Mouse (Mus musculus): ENCODE measurements around the gene Gpnmb.

The Gpnmb gene

GRCm38 (mm10) chr6:49096421-49096820 lies 60.1 kb downstream of the Gpnmb start:
- DNase-seq (ENCODE audit: extremely low spot score, low spot score): no peak

DNA sequence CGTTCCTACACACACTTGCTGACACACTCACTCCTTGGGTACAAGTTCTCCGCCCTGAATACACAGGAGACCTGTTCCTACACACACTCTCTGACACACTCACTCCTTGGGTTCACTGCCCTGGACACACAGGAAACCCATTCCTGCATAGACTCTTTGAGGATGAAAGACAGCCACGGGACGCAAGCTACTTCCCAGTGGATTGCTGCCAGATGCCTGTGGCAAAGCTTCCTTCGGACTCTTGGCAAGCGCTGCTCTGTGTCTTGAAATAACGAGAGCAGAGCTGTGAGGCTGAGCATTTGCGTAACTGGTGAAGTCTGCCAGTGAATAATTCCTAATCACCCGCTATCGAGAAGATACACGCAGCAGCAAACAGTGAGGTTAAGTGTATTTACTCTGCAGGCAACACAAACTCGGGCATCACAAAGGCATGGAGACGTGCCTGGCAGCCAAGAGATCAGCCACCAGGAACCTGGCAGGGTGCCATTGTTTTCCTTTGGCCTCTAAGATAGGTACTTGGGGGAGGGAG lies 60.7 kb downstream of the Gpnmb start:
- DNase-seq (ENCODE audit: extremely low spot score, low spot score): no peak

GRCm38 (mm10) chr6:49097596-49098110 lies 61.3 kb downstream of the Gpnmb start:
- DNase-seq (ENCODE audit: extremely low spot score, low spot score): no peak

GRCm38 (mm10) chr6:49099086-49099485 lies 62.7 kb downstream of the Gpnmb start:
- DNase-seq (ENCODE audit: extremely low spot score, low spot score): no peak

DNA sequence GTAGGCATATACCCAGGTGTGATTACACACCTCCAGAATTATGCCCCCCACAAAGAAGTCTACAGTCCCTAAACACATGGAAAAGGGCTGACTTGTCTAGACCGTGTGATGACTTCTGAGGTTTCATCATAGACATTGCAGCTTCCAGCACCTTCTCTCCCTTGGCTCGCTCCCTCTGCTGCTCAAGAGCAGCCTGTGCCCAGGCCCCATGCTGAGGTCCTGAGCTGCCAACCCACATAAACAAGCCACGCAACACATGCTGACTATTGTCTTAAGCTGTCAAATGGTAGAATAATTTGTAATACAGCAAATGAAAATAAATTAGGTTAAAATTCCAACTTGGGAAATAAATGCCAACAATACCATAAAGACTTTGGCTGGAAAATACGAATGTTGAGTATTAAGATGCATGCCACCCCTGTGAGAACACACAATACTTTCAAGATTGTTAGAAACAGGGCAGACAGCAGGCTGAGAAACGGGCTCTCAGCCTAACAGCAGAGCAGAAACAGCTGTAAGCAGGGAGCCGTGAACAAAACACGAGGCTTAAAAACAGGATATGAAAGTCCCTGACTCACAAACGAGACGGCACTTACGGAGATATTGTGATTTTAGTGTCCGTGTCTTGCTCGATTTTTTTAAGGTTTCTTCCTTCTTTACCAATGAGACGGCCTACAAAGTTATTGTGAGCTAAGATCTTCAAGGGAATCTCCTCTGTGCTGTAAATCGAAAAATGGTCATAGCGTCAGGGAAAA lies 70.6 kb downstream of the Gpnmb start:
- no peak for DNase-seq (ENCODE audit: extremely low spot score, low spot score)

- DNase-seq (ENCODE audit: extremely low spot score, low spot score): no peak
Observed at GRCm38 (mm10) chr6:49109196-49109595, 72.8 kb downstream of the Gpnmb start.

- DNase-seq (ENCODE audit: extremely low spot score, low spot score): no peak
Observed at GRCm38 (mm10) chr6:49113895-49114294, 77.5 kb downstream of the Gpnmb start.

DNA sequence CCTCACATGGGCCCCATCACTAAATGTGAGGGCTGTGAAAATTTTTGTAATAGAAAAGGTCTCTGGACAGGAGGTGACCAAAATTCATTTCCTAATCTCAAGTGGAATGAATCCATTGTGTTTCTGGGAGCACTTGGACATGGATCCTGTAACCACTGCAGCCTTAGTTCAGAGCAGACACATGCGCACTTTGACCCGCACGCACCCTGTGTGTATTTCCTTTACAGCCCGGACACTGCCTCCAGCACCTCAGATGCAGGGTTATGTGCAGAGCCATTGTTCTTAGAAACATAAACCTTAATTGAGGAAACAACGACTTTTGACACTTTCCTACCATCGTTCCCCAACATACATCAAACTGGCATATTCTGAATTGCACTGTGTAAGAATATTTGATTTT lies 78.1 kb downstream of the Gpnmb start:
- no peak for DNase-seq (ENCODE audit: extremely low spot score, low spot score)

- no peak for DNase-seq (ENCODE audit: extremely low spot score, low spot score)
Observed at GRCm38 (mm10) chr6:49115550-49115949, 79.2 kb downstream of the Gpnmb start.

DNA sequence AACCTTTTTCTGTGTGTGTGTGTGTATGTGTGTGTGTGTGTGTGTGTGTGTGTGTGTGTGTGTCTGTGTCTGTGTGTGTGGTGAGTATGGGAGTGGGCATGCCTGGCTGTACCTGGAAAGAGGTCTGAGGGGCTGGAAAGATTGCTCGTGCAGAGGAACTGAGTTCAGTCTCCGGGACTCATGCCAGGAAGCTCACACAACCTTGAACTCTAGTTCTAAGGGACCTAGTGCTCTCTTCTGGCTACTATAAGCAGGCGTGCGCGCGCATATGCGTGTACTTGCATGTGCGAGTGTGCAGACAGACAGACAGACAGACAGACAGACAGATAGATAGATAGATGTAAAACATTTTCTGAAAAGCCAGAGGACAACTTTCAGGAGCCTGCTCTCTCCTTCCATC lies 79.9 kb downstream of the Gpnmb start:
- no peak for DNase-seq (ENCODE audit: extremely low spot score, low spot score)

DNA sequence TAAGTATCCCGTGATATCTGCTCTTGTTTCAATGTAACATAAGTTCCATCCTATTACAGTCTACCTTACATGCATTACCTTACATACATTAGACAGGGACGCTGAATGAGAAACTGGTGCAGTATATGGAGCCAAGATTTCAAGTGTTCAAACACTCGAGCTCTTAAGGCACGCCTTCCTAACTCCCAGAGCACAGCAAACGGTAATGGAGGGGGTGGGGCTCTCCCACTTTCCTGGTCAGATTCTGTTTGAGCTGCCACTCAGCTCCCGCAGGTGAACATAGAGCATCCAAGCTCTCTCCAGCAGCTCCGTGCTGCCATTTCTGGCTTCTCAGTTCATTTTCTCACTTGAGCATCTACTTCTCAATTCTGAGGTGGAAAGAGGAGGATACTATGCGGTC lies 82.1 kb downstream of the Gpnmb start:
- DNase-seq (ENCODE audit: extremely low spot score, low spot score): no peak

GRCm38 (mm10) chr6:49119462-49120135 lies 83.3 kb downstream of the Gpnmb start:
- no peak for DNase-seq (ENCODE audit: extremely low spot score, low spot score)

GRCm38 (mm10) chr6:49120370-49120769 lies 84.0 kb downstream of the Gpnmb start:
- no peak for DNase-seq (ENCODE audit: extremely low spot score, low spot score)
